Mouse (Mus musculus) neural tube, embryonic 13.5 days (tissue): ENCODE results near the gene Ctsk. TPM values are rescaled to one million over a fixed set of nuclear protein-coding genes. Genes with fewer than 3 reads are reported as not detected.
"Not testable (repeated sequence)": the region's sequence is repeated elsewhere in the genome, so short reads cannot be mapped to it uniquely, and the experiment has no call there.

Source experiments
- ATAC-seq: fragments of 200-750 bp; cut with Nextera tagmentation; 2 replicates; pipeline ENCODE4 v1.8.0; 2017; ENCODE audit warnings: low read depth, mild to moderate bottlenecking, moderate TSS enrichment, moderate library complexity
- H3K27ac ChIP-seq: fragments of 300-500 bp; sonication (generic); replicated peaks from 2 replicates; pipeline ENCODE4 v1.5.1; 2015; ENCODE audit warnings: moderate library complexity, mild to moderate bottlenecking, inconsistent platforms
- H3K27me3 ChIP-seq: fragments of 300-500 bp; sonication (generic); 2 replicates; pipeline ENCODE4 v1.6.1; 2015; ENCODE audit warnings: mild to moderate bottlenecking, inconsistent platforms
- H3K36me3 ChIP-seq: fragments of 300-500 bp; sonication (generic); 2 replicates; pipeline ENCODE4 v1.6.1; 2015; ENCODE audit warnings: mild to moderate bottlenecking, inconsistent platforms
- H3K4me1 ChIP-seq: fragments of 300-500 bp; sonication (generic); replicated peaks from 2 replicates; pipeline ENCODE4 v1.6.1; 2015; ENCODE audit warnings: inconsistent platforms
- H3K4me2 ChIP-seq: fragments of 300-500 bp; sonication (generic); 2 replicates; pipeline ENCODE4 v1.6.1; 2015; ENCODE audit warnings: inconsistent platforms, mild to moderate bottlenecking, moderate library complexity
- H3K4me3 ChIP-seq: fragments of 300-500 bp; sonication (generic); 2 replicates; pipeline ENCODE4 v1.5.1; 2015; ENCODE audit warnings: mild to moderate bottlenecking, inconsistent platforms
- H3K9ac ChIP-seq: fragments of 300-500 bp; sonication (generic); 2 replicates; pipeline ENCODE4 v1.6.1; 2015; ENCODE audit warnings: moderate library complexity, mild to moderate bottlenecking, inconsistent platforms
- H3K9me3 ChIP-seq: fragments of 300-500 bp; sonication (generic); 2 replicates; pipeline ENCODE4 v1.6.1; 2016; ENCODE audit warnings: inconsistent platforms
- WGBS: fragments of 180-500 bp; shearing (Covaris S2); methylation state at CpG from one replicate; pipeline ENCODE4 v1.1.7; 2015; 5-methylcytosine and 5-hydroxymethylcytosine counted together
- polyA plus RNA-seq: library from polyadenylated mRNA; unstranded; fragments of >200 nt; fragmentation: Nextera tagmentation; extraction: Ambion mirVana; gene quantifications from 2 replicates; pipeline ENCODE4 v1.2.1, GENCODE M21; 2015

Gene Ctsk
- polyA plus RNA-seq, 1 experiment from 2014 or later: 19.2 TPM

GRCm38 (mm10) chr3:95526111-95526510 is 27.1 kb downstream of the Ctsk start:
- Histone ChIP-seq H3K27me3 (no peaks in the 10 kb centered on the region), H3K4me3 (no peak overlapping the region)
- ATAC-seq: no peak

GRCm38 (mm10) chr3:95526622-95527211 is 27.7 kb downstream of the Ctsk start, which contains the start of gene Ctss:
TSS of gene Ctss (plus strand) at chr3:95526786.
- H3K27me3 ChIP-seq: no peaks in the 10 kb centered on the region
- 92% methylated on average over 8 of the region's 8 CpGs for WGBS
- H3K4me1 ChIP-seq: no peaks in the 10 kb centered on the region

More at GRCm38 (mm10) chr3:95526111-95526510, 27.1 kb downstream of the Ctsk start:
- no peaks in the 10 kb centered on the region for H3K36me3 ChIP-seq
- H3K9ac ChIP-seq: no peak overlapping the region
- H3K27ac ChIP-seq: no peak overlapping the region
- no peak overlapping the region for H3K4me2 ChIP-seq
- no peaks in the 10 kb centered on the region for H3K4me1 ChIP-seq
- no peaks in the 10 kb centered on the region for H3K9me3 ChIP-seq

DNA sequence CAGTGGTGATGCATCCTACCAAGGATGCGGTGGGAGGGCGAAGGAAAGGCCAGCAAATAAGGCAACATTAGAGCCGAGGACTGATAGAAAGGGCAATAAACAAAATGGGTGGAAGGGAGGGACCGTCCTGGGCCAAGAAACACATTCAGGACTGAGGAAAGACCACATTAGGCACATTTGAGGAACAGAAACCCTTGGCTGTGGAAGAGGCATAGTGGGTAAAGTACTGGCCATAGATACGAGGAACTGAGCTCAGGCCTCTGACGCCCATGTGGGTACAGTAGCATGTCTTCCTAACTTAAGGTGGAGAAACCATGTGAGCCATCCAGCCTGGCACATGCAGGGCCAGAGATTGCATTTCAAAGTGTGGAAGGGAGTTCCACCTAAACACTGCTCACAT is 30.8 kb downstream of the Ctsk start:
- Histone ChIP-seq H3K27ac (no peak overlapping the region), H3K9me3 (no peaks in the 10 kb centered on the region), H3K27me3 (no peaks in the 10 kb centered on the region), H3K36me3 (no peaks in the 10 kb centered on the region), H3K4me3 (no peak overlapping the region), H3K4me2 (no peak overlapping the region), H3K4me1 (no peaks in the 10 kb centered on the region), H3K9ac (no peak overlapping the region)
- no peak for ATAC-seq
- WGBS: 94% methylated on average over 6 of the region's 6 CpGs

More at GRCm38 (mm10) chr3:95526622-95527211, 27.7 kb downstream of the Ctsk start, which contains the start of gene Ctss:
- no peak within 1 kb of the TSS for H3K4me2 ChIP-seq
- H3K9me3 ChIP-seq: no peaks in the 10 kb centered on the region
- no peak within 1 kb of the TSS for H3K4me3 ChIP-seq
- no peak for ATAC-seq
- H3K27ac ChIP-seq: no peak within 1 kb of the TSS
- H3K36me3 ChIP-seq: no peaks in the 10 kb centered on the region
- H3K9ac ChIP-seq: no peak within 1 kb of the TSS

- H3K36me3 ChIP-seq: no peaks in the 10 kb centered on the region
- H3K4me2 ChIP-seq: no peak overlapping the region
- 88% methylated on average over 1 of the region's 1 CpGs for WGBS
- no peaks in the 10 kb centered on the region for H3K27me3 ChIP-seq
- H3K9me3 ChIP-seq: no peaks in the 10 kb centered on the region
- H3K9ac ChIP-seq: no peak overlapping the region
- no peak for ATAC-seq
- no peak overlapping the region for H3K27ac ChIP-seq
- H3K4me1 ChIP-seq: no peaks in the 10 kb centered on the region
- no peak overlapping the region for H3K4me3 ChIP-seq
Measured at GRCm38 (mm10) chr3:95531025-95531424, 32.0 kb downstream of the Ctsk start.

DNA sequence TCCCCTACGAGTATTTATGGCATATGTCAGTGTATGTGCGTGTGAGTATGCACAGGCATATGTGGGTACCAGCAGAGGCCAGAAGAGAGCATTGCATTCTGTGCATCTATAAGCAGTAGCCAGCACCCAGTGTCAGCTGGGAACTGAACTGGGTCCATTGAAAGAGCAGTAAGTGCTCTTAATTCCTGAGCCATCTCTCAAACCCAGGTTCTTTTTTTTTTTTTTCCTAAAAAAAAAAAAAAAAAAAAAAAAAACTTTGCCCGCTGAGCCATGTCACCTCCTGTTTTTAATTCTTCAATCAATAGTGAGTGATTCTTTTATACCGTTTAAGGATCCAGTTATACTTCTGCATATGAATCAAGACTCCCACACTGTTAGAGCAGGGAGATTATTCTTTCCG is 34.3 kb downstream of the Ctsk start:
- Histone ChIP-seq H3K4me1 (no peaks in the 10 kb centered on the region), H3K36me3 (no peaks in the 10 kb centered on the region), H3K27me3 (no peaks in the 10 kb centered on the region), H3K4me2 (no peak overlapping the region), H3K9ac (no peak overlapping the region), H3K27ac (no peak overlapping the region), H3K4me3 (no peak overlapping the region), H3K9me3 (no peaks in the 10 kb centered on the region)
- no peak for ATAC-seq
- WGBS: 93% methylated on average over 5 of the region's 5 CpGs

DNA sequence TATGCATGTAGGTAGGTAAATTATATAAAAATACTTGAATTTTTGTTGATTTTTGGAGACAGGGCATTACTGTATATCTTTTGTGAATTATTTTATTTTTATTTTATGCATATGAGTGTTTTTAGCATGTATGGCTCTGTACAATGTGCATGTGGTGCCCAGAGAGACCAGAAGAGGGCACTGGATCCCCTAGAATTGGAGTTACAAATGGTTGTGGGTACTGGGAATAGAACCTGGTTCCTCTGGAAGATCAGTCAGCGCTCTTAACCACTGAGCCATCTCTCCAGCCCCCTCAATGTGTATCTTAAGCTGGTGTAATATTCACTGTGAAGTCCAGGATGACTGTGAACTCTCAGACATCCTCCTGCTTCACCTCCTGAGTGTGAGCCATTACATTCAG is 35.9 kb downstream of the Ctsk start:
- no peak for ATAC-seq
- H3K27me3 ChIP-seq: no peaks in the 10 kb centered on the region
- 85% methylated on average over 1 of the region's 1 CpGs for WGBS
- H3K9me3 ChIP-seq: no peaks in the 10 kb centered on the region
- no peaks in the 10 kb centered on the region for H3K4me1 ChIP-seq
- no peak overlapping the region for H3K27ac ChIP-seq
- H3K4me2 ChIP-seq: no peak overlapping the region
- no peak overlapping the region for H3K9ac ChIP-seq
- H3K4me3 ChIP-seq: no peak overlapping the region
- H3K36me3 ChIP-seq: no peaks in the 10 kb centered on the region

GRCm38 (mm10) chr3:95538936-95539335 is 39.9 kb downstream of the Ctsk start:
- H3K9ac ChIP-seq: no peak overlapping the region
- no peak overlapping the region for H3K4me2 ChIP-seq
- no peak overlapping the region for H3K4me3 ChIP-seq
- no peaks in the 10 kb centered on the region for H3K9me3 ChIP-seq
- no peaks in the 10 kb centered on the region for H3K36me3 ChIP-seq
- H3K27me3 ChIP-seq: no peaks in the 10 kb centered on the region
- WGBS: 90% methylated on average over 10 of the region's 10 CpGs
- H3K27ac ChIP-seq: no peak overlapping the region
- ATAC-seq: no peak
- no peaks in the 10 kb centered on the region for H3K4me1 ChIP-seq

- no peaks in the 10 kb centered on the region for H3K9me3 ChIP-seq
- ATAC-seq: no peak
- whole genome bisulfite sequencing: 94% methylated on average over 4 of the region's 4 CpGs
Measured at GRCm38 (mm10) chr3:95539837-95540236, 40.8 kb downstream of the Ctsk start.

DNA sequence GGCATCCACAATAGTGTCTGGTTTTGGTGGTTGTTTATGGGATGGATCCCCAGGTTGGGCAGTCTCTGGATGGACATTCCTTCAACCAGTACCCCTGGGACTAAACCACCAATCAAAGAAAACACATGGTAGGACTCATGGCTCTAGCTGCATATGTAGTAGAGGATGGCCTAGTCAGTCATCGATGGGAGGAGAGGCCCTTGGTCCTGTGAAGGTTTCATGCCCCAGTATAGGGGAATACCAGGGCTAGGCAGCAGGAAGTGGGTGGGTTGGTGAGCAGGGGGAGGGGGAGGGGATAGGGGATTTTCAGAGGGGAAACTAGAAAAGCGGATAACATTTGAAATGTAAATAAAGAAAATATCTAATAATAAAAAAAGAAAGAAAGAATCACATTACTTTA is 42.1 kb downstream of the Ctsk start:
- 89% methylated on average over 2 of the region's 2 CpGs for WGBS
- not testable (repeated sequence) for H3K9me3 ChIP-seq, H3K36me3 ChIP-seq, H3K27me3 ChIP-seq, H3K9ac ChIP-seq, ATAC-seq, H3K4me2 ChIP-seq, H3K27ac ChIP-seq, H3K4me1 ChIP-seq, H3K4me3 ChIP-seq

More at GRCm38 (mm10) chr3:95539837-95540236, 40.8 kb downstream of the Ctsk start:
- Histone ChIP-seq H3K4me3 (no peak overlapping the region), H3K9ac (no peak overlapping the region), H3K36me3 (no peaks in the 10 kb centered on the region), H3K4me1 (no peaks in the 10 kb centered on the region), H3K4me2 (no peak overlapping the region), H3K27ac (no peak overlapping the region), H3K27me3 (no peaks in the 10 kb centered on the region)

DNA sequence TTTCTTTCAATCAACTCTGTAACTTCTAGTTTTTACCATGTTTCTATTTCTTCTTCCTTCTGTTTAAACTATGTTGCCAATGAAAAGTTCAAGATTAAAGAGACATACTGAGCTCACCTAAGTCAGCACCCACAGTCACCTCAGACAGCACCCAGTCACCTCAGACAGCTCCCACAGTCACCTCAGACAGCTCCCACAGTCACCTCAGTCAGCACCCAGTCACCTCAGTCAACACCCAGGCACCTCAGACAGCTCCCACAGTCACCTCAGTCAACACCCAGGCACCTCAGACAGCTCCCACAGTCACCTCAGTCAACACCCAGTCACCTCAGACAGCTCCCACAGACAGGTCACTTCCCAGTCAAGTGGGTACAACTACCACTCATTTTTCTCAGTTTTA is 43.1 kb downstream of the Ctsk start:
- Histone ChIP-seq H3K4me1 (no peaks in the 10 kb centered on the region), H3K27ac (no peak overlapping the region), H3K4me3 (no peak overlapping the region), H3K9ac (no peak overlapping the region), H3K36me3 (no peaks in the 10 kb centered on the region), H3K27me3 (no peaks in the 10 kb centered on the region), H3K9me3 (no peaks in the 10 kb centered on the region), H3K4me2 (no peak overlapping the region)
- ATAC-seq: no peak

DNA sequence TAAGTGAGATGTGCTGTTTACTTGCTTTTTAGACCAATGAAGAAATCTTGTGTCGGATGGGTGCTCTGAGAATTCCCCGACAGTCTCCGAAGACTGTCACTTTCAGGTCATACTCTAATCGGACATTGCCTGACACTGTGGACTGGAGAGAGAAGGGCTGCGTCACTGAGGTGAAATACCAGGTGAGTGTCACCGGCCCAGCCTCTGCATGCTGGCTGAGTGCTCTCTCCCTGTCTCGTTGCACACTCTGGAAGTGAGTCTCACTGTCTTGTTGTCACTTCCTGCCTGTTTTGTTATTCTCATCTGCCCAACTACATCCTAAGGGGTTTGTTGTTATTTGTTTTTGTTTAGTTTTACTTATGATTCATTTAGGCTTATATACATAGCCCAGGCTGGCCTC is 43.9 kb downstream of the Ctsk start:
- Histone ChIP-seq H3K9me3 (no peaks in the 10 kb centered on the region), H3K4me3 (no peak overlapping the region), H3K4me1 (no peaks in the 10 kb centered on the region), H3K9ac (no peak overlapping the region), H3K27ac (no peak overlapping the region), H3K36me3 (no peaks in the 10 kb centered on the region), H3K4me2 (no peak overlapping the region), H3K27me3 (no peaks in the 10 kb centered on the region)
- no peak for ATAC-seq
- 76% methylated on average over 7 of the region's 7 CpGs for WGBS

- Histone ChIP-seq H3K27ac (no peak overlapping the region), H3K4me3 (no peak overlapping the region), H3K9ac (no peak overlapping the region), H3K9me3 (no peaks in the 10 kb centered on the region), H3K36me3 (no peaks in the 10 kb centered on the region), H3K4me1 (no peaks in the 10 kb centered on the region), H3K4me2 (no peak overlapping the region), H3K27me3 (no peaks in the 10 kb centered on the region)
- ATAC-seq: no peak
- 59% methylated on average over 1 of the region's 1 CpGs for WGBS
Measured at GRCm38 (mm10) chr3:95550176-95550575, 51.1 kb downstream of the Ctsk start.

- 55% methylated on average over 3 of the region's 3 CpGs for WGBS
- no peaks in the 10 kb centered on the region for H3K36me3 ChIP-seq
- H3K27me3 ChIP-seq: no peaks in the 10 kb centered on the region
- H3K9ac ChIP-seq: no peak overlapping the region
- no peaks in the 10 kb centered on the region for H3K9me3 ChIP-seq
- H3K4me2 ChIP-seq: no peak overlapping the region
- H3K4me3 ChIP-seq: no peak overlapping the region
- no peak overlapping the region for H3K27ac ChIP-seq
- no peak for ATAC-seq
- no peaks in the 10 kb centered on the region for H3K4me1 ChIP-seq
Measured at GRCm38 (mm10) chr3:95553986-95554385, 54.9 kb downstream of the Ctsk start.
